Mouse (Mus musculus): ENCODE results near the gene Ascl2. TPM values are rescaled to one million over a fixed set of nuclear protein-coding genes. Genes with fewer than 3 reads are reported as not detected.

Ascl2 gene
- total RNA-seq, 2 experiments from 2014 or later: not detected

Other genes starting within 250 kb of the Ascl2 start
- 1 to 10 TPM in 1 of 2 experiments, not detected in 1; 1.5 TPM for gene Ins2, start 225.9 kb downstream of the Ascl2 start, total RNA-seq (2021)
- under 1 TPM in 1 of 2 experiments, not detected in 1; 0.14 TPM for gene Th, start 38.1 kb downstream of the Ascl2 start, total RNA-seq (2021)
- gene Tspan32, start 35.8 kb upstream of the Ascl2 start, total RNA-seq (2021): under 1 TPM; 0.45 to 0.64 TPM
- 100 to 1,000 TPM; 600 to 620 TPM for gene Cd81, start 83.5 kb upstream of the Ascl2 start, total RNA-seq (2021)
- 10 to 100 TPM; 32.6 to 33.9 TPM for gene Tssc4, start 100.0 kb upstream of the Ascl2 start, total RNA-seq (2021)
- under 1 TPM; 0.74 to 0.93 TPM for gene Trpm5, start 125.4 kb upstream of the Ascl2 start, total RNA-seq (2021)
- 10 to 100 TPM; 51.7 to 55.3 TPM for gene Kcnq1, start 137.1 kb upstream of the Ascl2 start, total RNA-seq (2021)

Data from heart, postnatal 4 days (tissue).